Mouse (Mus musculus) limb, embryonic 14.5 days (tissue): ENCODE data around the gene Itga3. TPM values are rescaled to one million over a fixed set of nuclear protein-coding genes. Genes with fewer than 3 reads are reported as not detected.

Experiments
- ATAC-seq: fragments of 200-750 bp; cut with Nextera tagmentation; 2 replicates; pipeline ENCODE4 v1.8.0; 2017; ENCODE audit warnings: low read depth, moderate number of reproducible peaks, moderate TSS enrichment; ENCODE audit not compliant: low FRiP score
- DNase-seq: peaks from one replicate; pipeline ENCODE4 v3.0.0-alpha.2; 2015; ENCODE audit warnings: low spot score
- H3K27ac ChIP-seq: fragments of 300-500 bp; sonication (generic); replicated peaks from 2 replicates; pipeline ENCODE4 v1.5.1; 2014; ENCODE audit warnings: low read depth, mild to moderate bottlenecking, low read length, moderate library complexity, mixed read lengths
- H3K27me3 ChIP-seq: fragments of 300-500 bp; sonication (generic); 2 replicates; pipeline ENCODE4 v1.6.1; 2014; ENCODE audit warnings: low read length, mixed read lengths; ENCODE audit not compliant: control insufficient read depth, insufficient read depth
- H3K36me3 ChIP-seq: fragments of 300-500 bp; sonication (generic); 2 replicates; pipeline ENCODE4 v1.6.1; 2014; ENCODE audit warnings: mild to moderate bottlenecking, low read length, moderate library complexity, mixed read lengths; ENCODE audit not compliant: control insufficient read depth, insufficient read depth
- H3K4me1 ChIP-seq: fragments of 300-500 bp; sonication (generic); 2 replicates; pipeline ENCODE4 v1.6.1; 2014; ENCODE audit warnings: antibody characterized with exemption, low read length, mixed read lengths; ENCODE audit not compliant: control insufficient read depth, insufficient read depth
- H3K4me2 ChIP-seq: fragments of 300-500 bp; sonication (generic); replicated peaks from 2 replicates; pipeline ENCODE4 v1.6.1; 2014; ENCODE audit warnings: low read depth, mild to moderate bottlenecking, low read length, moderate library complexity; ENCODE audit not compliant: severe bottlenecking
- H3K4me3 ChIP-seq: fragments of 300-500 bp; sonication (generic); replicated peaks from 2 replicates; pipeline ENCODE4 v1.5.1; 2014; ENCODE audit warnings: low read length
- H3K9ac ChIP-seq: fragments of 300-500 bp; sonication (generic); 2 replicates; pipeline ENCODE4 v1.6.1; 2014; ENCODE audit warnings: mild to moderate bottlenecking, low read depth, low read length, moderate library complexity; ENCODE audit not compliant: severe bottlenecking
- H3K9me3 ChIP-seq: fragments of 300-500 bp; sonication (generic); 2 replicates; pipeline ENCODE4 v1.6.1; 2016; ENCODE audit warnings: low read length; ENCODE audit not compliant: control insufficient read depth
- POLR2A ChIP-seq: fragments of 200-500 bp; IDR thresholded peaks from 2 replicates; pipeline ENCODE4 v1.8.0; 2012; ENCODE audit warnings: inconsistent platforms, mild to moderate bottlenecking, moderate library complexity, borderline replicate concordance; ENCODE audit not compliant: insufficient read depth, insufficient read length; ENCODE audit errors: extremely low read depth
- WGBS: fragments of 180-500 bp; shearing (Covaris S2); extraction: QIAGEN DNeasy Blood & Tissue Kit; methylation state at CpG from one replicate; pipeline ENCODE4 v1.1.7; 2014; 5-methylcytosine and 5-hydroxymethylcytosine counted together
- polyA plus RNA-seq, 2 experiments: library from polyadenylated mRNA; depleted of rRNA in 1 of 2; stranded (reverse) in 1 of 2; unstranded in 1 of 2; fragments of >200 nt; fragmentation: Nextera tagmentation in 1 of 2; extraction: Ambion mirVana in 1 of 2; gene quantifications; 2 replicates each; pipeline versions ENCODE4 v1.2.1 to v1.2.3; 2012 to 2014

Itga3 gene
- polyA plus RNA-seq, 2 experiments: 8.6 to 12.7 TPM

DNA sequence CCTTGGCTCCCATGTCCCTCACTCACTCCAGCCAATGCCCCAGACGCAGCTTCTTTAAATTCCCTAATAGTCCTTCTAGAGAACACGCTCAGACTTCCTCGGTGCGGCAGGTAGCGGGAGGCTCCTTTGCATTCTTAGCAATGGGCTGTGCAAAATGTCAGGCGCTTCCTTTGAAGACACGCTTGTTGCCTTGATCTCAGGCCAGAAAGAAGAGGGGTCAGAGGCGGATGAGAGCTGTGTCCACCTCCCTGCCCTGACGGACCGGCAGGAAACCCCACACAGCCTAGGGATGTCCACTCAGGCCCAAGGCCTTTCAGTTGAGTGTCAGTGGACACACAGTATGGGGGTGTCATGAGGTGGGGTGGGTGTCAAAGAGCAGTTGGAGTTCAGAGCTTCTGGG, 19.0 kb upstream of the Itga3 start:
- TF ChIP-seq POLR2A: no peak
- no peak for DNase-seq

DNA sequence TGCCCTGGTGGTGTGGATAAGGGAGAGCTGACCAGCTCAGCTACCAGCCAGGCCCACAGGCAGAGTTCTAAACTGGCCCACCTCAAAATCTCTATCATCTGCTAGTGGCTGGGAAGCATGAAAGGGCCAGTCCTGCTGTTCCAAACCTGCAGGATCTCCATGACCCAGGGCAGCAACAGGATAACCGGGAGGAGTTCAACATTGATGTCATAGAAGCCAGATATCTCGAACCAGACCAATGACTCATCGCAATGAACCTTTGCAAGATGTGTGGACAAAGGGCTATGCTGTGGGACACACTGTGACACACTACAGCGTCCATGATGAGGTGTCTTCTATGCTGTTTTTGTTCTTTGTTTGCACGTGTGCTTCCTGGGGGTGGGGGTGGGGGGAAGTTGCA, 16.5 kb upstream of the Itga3 start:
- Histone ChIP-seq H3K4me2 (no peak overlapping the region), H3K9me3 (no peaks in the 10 kb centered on the region), H3K27me3 (no peaks in the 10 kb centered on the region), H3K4me1 (peaks cover 13% of the 10 kb centered on the region), H3K9ac (no peak overlapping the region), H3K36me3 (no peaks in the 10 kb centered on the region), H3K4me3 (no peak overlapping the region), H3K27ac (no peak overlapping the region)
- WGBS: 76% methylated on average over 5 of the region's 5 CpGs
- ATAC-seq: no peak
- DNase-seq: no peak
- TF ChIP-seq POLR2A: no peak

More for the DNA sequence above, 19.0 kb upstream of the Itga3 start:
- Histone ChIP-seq H3K27me3 (no peaks in the 10 kb centered on the region), H3K9me3 (no peaks in the 10 kb centered on the region), H3K36me3 (no peaks in the 10 kb centered on the region), H3K27ac (no peak overlapping the region), H3K4me1 (peaks cover 22% of the 10 kb centered on the region), H3K9ac (no peak overlapping the region), H3K4me3 (no peak overlapping the region), H3K4me2 (no peak overlapping the region)
- WGBS: 77% methylated on average over 10 of the region's 10 CpGs
- ATAC-seq: no peak

DNA sequence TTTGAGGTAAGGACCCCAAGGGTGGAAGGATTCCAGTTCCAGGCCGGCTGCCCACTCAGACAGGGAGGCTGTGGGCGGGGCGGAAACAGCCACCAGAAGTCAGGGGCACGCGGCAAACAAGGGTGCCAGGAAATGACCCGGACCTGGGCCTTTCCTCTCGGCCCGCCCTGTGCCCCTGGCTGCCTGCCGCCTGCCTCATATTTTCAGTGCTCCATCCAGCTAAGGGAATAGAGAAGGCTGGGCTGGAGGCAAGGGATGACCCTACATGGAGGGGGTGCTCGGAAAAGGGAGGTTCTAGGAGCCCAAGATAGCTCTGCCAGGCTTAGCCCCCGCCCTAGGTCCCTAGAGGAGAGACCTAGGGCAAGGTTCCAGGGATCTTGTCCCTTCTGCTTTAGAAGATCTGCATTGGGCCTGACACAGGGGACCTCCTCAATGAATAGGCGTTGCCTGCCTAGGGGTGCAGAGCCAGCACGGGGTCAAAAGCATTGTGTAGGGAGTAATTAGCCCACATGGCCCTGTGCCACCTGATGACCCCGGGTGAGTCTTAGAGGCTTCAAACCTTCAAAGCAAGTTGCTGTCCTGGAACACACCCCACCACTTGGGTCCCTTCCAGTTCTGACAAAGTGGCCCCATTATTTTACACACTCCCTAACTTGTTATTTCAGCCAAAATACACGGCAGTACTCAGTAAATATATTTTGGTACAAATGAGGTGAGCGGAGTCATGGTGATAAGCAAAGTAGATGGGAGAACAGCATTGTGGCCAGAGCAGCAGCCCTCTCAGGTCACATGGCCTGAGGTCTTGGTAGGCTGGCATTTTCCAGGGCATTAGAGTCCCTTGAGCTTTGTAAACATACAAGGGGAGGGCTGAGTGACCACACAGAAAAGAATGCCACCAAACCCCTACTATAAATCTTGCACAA, 12.5 kb upstream of the Itga3 start:
- Histone ChIP-seq H3K4me1 (peaks cover 3% of the 10 kb centered on the region; the same call in 1 of the 2 replicates), H3K36me3 (no peaks in the 10 kb centered on the region), H3K9me3 (no peaks in the 10 kb centered on the region), H3K4me3 (no peak overlapping the region), H3K27ac (no peak overlapping the region), H3K27me3 (no peaks in the 10 kb centered on the region), H3K4me2 (no peak overlapping the region), H3K9ac (no peak overlapping the region)
- WGBS: 70% methylated on average over 16 of the region's 16 CpGs
- DNase-seq: no peak
- ATAC-seq: no peak
- TF ChIP-seq POLR2A: no peak

DNA sequence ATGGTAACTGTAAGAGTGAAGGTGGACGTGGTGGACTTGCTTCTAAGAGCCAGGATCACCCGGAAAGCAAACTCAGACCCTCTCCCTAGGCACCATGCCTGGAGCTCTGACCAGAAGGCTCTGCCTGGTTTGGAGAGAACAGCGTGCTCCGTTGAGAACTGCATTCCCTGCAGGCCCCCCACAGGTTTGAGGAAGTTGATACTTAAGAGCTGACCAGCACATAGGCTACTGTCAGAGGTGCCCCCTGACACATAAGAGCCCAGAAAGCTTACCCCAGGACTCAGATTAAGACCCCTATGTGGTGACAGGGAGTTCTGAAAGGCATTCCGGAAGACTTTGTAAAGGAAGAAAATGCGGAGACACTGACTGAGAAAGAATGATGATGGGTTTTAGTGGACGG, 11.7 kb upstream of the Itga3 start:
- Histone ChIP-seq H3K4me1 (peaks cover 3% of the 10 kb centered on the region; the same call in 1 of the 2 replicates), H3K9me3 (no peaks in the 10 kb centered on the region), H3K4me3 (no peak overlapping the region), H3K36me3 (no peaks in the 10 kb centered on the region), H3K4me2 (no peak overlapping the region), H3K27ac (no peak overlapping the region), H3K9ac (no peak overlapping the region), H3K27me3 (no peaks in the 10 kb centered on the region)
- ATAC-seq (no peak), DNase-seq (no peak)
- 52% methylated on average over 7 of the region's 7 CpGs for WGBS
- TF ChIP-seq POLR2A: no peak

DNA sequence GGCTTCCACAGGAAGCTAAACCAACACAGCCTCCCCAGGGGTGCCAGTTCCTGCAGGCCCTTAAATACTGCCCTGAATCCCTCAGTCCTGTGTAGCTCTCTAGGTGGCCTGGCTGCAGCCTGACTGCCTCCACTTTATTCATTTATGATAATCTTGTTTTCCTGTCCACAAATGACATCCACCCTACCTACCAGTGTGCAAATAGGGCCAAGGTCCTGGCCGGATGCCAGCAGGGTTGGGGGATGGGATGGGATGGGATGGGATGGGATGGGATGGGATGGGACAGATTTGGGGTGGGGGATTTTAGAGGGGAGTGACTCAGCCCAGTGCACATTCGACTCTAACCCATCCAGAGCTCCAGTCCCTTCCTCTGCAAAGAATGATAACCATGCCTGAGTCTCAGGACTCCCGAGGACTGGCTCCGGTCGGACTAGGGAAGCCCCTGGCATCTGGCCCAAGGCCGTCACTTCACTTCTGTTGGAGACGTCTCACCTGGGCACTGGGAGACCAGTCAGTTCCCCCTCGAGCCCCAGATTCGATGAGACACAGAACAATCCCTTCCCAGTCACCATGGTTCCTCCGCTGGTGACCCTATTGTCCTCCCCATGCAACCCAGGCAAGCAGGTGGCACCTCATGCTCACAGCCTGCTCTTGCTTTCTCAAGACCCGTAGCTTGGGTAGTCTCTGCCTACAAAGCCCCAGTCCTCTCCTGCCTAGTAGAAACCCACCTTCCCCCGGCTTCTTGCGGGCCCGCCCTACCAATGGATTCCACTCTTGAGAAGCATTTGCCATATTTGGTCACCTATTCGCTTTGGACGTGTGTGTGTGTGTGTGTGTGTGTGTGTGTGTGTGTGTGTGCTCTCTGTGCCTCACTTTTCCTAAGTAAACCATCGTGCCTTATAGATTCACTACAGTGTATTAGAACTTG, 11.0 kb upstream of the Itga3 start:
- Histone ChIP-seq H3K9ac (no peak overlapping the region), H3K4me3 (no peak overlapping the region), H3K4me1 (peaks cover 3% of the 10 kb centered on the region; the same call in 1 of the 2 replicates), H3K27me3 (no peaks in the 10 kb centered on the region), H3K27ac (no peak overlapping the region), H3K4me2 (no peak overlapping the region), H3K36me3 (no peaks in the 10 kb centered on the region), H3K9me3 (no peaks in the 10 kb centered on the region)
- TF ChIP-seq POLR2A: no peak
- 73% methylated on average over 17 of the region's 17 CpGs for WGBS
- ATAC-seq: no peak
- no peak for DNase-seq
